Mouse (Mus musculus): ENCODE results near the gene Elf2.

DNA sequence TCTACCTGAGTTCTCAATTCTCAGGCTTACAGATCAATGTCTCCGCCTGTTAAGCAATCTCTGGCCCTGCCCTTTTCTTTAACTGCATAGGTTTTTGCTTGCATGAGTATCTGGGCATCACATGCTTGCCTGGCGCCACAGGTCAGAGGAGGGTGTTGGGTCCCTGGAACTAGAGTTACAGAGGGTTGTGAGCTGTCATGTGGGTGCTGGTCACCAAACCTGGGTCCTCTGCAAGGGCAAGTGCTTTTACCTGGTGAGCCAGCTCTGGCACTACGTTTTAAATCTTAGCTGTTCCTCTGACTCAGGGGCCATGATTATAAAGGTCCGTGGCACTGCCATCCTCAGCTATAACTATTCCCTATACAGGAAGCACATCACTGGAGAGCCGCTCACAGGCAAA lies 19.3 kb downstream of the Elf2 start:
- TF ChIP-seq POLR2A (IDR thresholded peaks at IDR 0.05; ENCODE audit: borderline replicate concordance, insufficient read depth, low read length) (no peak), CTCF (IDR thresholded peaks at IDR 0.05; ENCODE audit: borderline replicate concordance, insufficient read depth, low read depth, low read length) (no peak)
